Mouse (Mus musculus): ENCODE results near the gene Cdca8.

- no peak for TF ChIP-seq POLR2A (IDR thresholded peaks at IDR 0.05; ENCODE audit: insufficient read depth, low read length)
- no peak for TF ChIP-seq CTCF (IDR thresholded peaks at IDR 0.05; ENCODE audit: low read depth, low read length)
Measured at GRCm38 (mm10) chr4:124960940-124961339, 21.8 kb upstream of the Cdca8 start.
